Mouse (Mus musculus) heart, postnatal 25 days (tissue): Measurements from ENCODE around the gene Lrrc41. TPM values are rescaled to one million over a fixed set of nuclear protein-coding genes. Genes with fewer than 3 reads are reported as not detected.
A peak's percentile ranks its signal among the peaks of the same experiment; 100 is the strongest.

ENCODE experiments used
- DNase-seq: peaks from one replicate; pipeline ENCODE4 v3.0.0; 2022; ENCODE audit warnings: low spot score
- intact Hi-C: fragments of 180-260 bp; cut with DNase I; formaldehyde crosslinking; loops from one replicate; pipeline ENCODE4 v1.15.1; 2025
- total RNA-seq, 2 experiments: library from RNA; stranded (reverse); gene quantifications; 2 replicates each; pipeline ENCODE4 v1.2.3; 2021

The Lrrc41 gene
- total RNA-seq, 2 experiments from 2014 or later = 24.6 to 29.4 TPM

GRCm38 (mm10) chr4:116076369-116077231 is 1.5 kb downstream of the Lrrc41 start:
- intact Hi-C loops = no loop called here
- peak; percentile 9 for DNase-seq

GRCm38 (mm10) chr4:116077240-116078095 is 2.4 kb downstream of the Lrrc41 start:
- no peak for DNase-seq
- intact Hi-C loops = no loop called here

- intact Hi-C loops = no loop called here
- DNase-seq = no peak
These were observed 13.6 kb downstream of the Lrrc41 start for GRCm38 (mm10) chr4:116088510-116089249.

GRCm38 (mm10) chr4:116096291-116096690 is 21.2 kb downstream of the Lrrc41 start:
- intact Hi-C loops = no loop called here
- DNase-seq = no peak

- intact Hi-C loops = no loop called here
These were observed 22.1 kb downstream of the Lrrc41 start for GRCm38 (mm10) chr4:116097211-116097610.

GRCm38 (mm10) chr4:116100959-116101358 is 25.9 kb downstream of the Lrrc41 start:
- intact Hi-C loops = no loop called here
- DNase-seq = no peak

More at GRCm38 (mm10) chr4:116097211-116097610, 22.1 kb downstream of the Lrrc41 start:
- no peak for DNase-seq

- DNase-seq = no peak
- intact Hi-C loops = no loop called here
These were observed 30.2 kb downstream of the Lrrc41 start for GRCm38 (mm10) chr4:116105278-116105677.

GRCm38 (mm10) chr4:116110695-116111094 is 35.6 kb downstream of the Lrrc41 start:
- no peak for DNase-seq
- intact Hi-C loops = no loop called here

GRCm38 (mm10) chr4:116111486-116111885 is 36.4 kb downstream of the Lrrc41 start:
- no peak for DNase-seq
- intact Hi-C loops = no loop called here

GRCm38 (mm10) chr4:116122762-116123161 is 47.7 kb downstream of the Lrrc41 start:
- intact Hi-C loops = no loop called here
- DNase-seq = no peak

- peak; percentile 62 for DNase-seq
These were observed 48.8 kb downstream of the Lrrc41 start, which contains the start of the genes Rad54l and Pomgnt1 for GRCm38 (mm10) chr4:116123602-116124519. TSS of gene Rad54l (minus strand) at chr4:116123690. TSS of gene Pomgnt1 (plus strand) at chr4:116123840.

GRCm38 (mm10) chr4:116125803-116126386 is 50.8 kb downstream of the Lrrc41 start:
- no peak for DNase-seq
- intact Hi-C loops = no loop called here

More at GRCm38 (mm10) chr4:116123602-116124519, 48.8 kb downstream of the Lrrc41 start, which contains the start of the genes Rad54l and Pomgnt1:
- intact Hi-C loops = no loop called here

GRCm38 (mm10) chr4:116127956-116128355 is 52.9 kb downstream of the Lrrc41 start:
- intact Hi-C loops = no loop called here
- DNase-seq = no peak

GRCm38 (mm10) chr4:116133126-116133525 is 58.1 kb downstream of the Lrrc41 start:
- DNase-seq = no peak
- intact Hi-C loops = no loop called here

GRCm38 (mm10) chr4:116134990-116135389 is 59.9 kb downstream of the Lrrc41 start:
- DNase-seq = no peak
- intact Hi-C loops = loop anchor here (1.0 kb wide), 1 partner anchor 33 kb away; no protein-coding TSS in a partner anchor

- no peak for DNase-seq
- intact Hi-C loops = no loop called here
These were observed 62.4 kb downstream of the Lrrc41 start for GRCm38 (mm10) chr4:116137421-116137996.

- intact Hi-C loops = no loop called here
These were observed 65.9 kb downstream of the Lrrc41 start for GRCm38 (mm10) chr4:116140801-116141574.

More at GRCm38 (mm10) chr4:116140801-116141574, 65.9 kb downstream of the Lrrc41 start:
- no peak for DNase-seq
